Mouse (Mus musculus): Measurements from ENCODE around the gene Usf2.
"Not testable (repeated sequence)": the region's sequence is repeated elsewhere in the genome, so short reads cannot be mapped to it uniquely, and the experiment has no call there.

Usf2 gene

DNA sequence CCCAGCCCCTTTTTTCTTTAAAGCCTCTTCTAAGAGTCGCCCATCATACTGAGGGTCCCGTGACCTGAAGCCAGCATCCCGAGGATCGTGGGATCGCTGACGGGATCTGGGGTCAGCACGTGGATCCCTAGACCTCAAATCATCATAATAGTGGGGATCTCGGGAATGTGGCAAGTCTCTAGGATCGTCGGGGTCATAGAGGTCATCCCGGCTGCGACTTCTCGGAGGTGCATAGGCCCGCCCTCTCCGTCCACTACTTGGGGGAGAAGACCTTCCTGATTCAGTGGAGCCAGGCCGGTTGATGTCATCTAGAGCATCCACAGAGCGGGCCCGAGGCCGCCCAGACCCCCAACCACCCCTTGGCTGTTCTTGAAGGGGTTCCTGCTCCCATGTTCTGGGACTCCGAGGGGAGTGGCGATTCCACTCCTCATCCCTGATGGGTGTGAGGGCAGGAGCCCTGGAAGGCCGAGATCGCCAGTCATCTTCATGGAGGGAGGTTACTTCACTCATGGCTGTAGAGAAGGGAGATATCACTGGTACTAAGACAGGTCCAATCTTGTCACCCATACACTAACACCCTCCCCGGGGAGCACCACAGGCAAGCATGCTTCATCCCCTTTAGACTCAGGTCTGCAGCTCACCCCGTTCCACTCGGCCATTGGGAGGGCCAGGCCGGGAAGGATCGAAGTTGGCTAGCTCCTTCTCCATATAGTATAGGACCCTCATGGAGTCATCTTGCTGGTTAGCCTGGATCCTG lies 1.7 kb upstream of the Usf2 start:
- DNase-seq = peak; percentile 49

DNA sequence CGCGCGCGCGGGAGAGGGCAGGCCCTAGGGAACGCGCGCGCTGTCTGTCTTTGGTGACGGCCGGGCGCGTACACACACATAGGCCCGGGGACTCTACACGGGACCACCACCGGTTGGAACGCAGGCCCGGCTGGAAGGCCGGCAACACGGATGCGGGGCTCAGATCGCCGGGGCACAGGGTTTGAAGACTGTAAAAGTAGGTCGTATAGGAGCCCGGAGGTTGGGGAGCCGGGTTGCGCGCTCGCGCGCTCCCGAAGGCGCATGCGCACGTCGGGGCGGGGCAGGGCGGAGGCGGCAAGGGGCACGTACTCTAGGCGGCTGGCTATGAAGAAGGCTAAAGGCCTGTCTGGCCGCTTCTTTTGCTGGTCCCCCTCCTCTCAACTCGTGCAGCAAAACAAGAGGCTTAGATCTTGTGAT lies 772 bp upstream of the Usf2 start:
- peak; percentile 95 for DNase-seq

DNA sequence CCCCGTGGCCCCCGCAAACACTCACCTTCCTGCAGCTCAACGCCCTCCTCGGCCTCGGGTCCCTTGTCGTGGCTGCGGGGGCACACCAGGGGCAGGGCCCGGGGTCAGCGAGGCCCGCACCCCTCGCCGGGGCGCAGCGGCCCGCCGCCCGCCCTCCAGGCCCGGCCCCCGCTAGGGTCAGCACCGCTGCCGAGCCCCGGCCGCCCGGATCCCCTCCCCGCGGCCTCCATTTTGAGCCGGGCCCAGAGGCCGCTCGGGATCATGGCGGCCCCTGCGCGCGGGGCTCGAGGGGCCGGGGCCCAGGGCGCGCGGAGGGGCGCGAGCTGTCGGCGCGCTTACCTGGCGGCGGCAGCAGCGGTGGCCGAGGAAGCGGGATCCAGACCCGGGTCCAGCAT lies 249 bp downstream of the Usf2 start:
- DNase-seq = no peak

DNA sequence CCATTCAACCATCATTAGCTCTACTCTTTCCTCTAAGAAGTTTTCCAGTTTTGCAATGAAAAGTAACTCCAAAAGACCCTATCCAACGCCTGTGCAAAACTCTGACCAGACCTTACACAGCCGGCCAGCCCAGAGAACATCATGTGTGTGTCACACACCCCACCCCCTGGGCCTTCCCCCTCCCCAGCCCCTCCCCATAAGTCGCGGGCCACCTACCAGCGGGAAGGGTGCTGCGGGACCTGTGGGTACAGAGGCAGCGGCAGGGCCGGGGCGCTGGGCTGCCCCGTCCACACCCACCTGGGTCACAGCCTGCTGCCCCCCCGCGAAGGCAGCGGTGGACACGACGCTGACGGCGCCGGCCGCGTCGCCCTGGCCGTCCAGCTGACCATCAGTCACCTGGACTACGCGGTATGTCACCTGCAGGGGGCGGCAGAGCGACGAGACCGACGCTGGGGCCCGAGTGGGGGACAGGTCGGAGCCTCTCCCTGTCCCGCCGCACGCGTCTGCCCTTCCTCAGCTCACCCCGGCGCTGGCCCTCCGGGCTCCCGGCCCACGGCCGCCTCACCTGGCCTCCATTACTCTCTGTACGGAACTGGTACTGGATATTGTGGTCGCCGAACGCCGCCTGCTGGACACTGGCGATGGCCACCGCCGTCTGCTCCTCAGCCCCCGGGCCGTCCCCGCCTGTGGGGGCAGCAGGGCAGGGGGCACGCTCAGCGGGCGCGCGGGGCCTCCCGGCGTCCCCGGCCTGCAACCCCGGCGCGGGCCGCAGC lies 833 bp downstream of the Usf2 start:
- peak; percentile 95 for DNase-seq

DNA sequence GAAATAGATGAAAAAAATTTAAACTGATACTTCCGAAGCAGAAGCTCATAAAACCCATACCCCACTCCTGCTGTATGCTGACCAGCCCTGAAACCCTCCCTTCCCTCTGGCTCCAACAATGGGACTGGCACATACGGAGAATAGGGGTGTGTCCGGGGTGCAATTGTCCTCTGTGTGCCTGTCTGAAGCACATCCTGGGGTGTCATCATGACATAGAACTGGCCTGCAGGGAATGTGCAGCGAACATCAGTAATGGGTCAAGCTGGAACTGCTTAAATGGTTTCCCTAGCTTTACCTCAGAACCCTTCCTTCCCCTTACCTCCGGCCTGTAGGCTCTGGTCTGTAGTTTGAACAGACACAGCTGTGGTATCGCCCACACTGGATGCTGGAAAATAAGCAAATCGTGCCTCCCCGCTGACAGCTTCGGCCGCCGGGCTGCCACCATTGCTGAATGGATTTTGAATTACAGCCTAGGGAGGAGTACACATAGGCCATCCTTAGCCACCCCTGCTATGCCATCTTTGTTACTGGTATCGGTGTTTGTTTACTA lies 1.6 kb downstream of the Usf2 start:
- no peak for DNase-seq

DNA sequence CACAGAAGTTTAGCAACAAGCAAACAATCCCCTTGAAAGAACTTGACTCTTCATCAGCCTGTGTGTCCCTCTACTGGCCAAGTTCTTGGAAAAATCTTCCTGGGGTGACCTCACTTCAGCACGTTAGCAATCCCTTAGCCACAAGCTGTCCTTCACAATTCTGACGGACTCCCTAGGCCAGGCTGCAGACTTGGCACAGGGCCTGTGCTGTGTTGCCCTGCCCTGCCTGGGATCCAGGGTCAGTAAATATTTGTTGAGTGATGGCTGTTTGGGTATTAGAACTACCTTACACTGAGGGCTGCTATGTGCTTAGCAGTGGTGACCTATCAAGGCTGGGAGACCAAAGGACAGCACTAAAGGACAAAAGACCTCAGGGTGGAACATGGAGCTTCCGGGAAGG lies 2.6 kb downstream of the Usf2 start:
- DNase-seq = no peak

DNA sequence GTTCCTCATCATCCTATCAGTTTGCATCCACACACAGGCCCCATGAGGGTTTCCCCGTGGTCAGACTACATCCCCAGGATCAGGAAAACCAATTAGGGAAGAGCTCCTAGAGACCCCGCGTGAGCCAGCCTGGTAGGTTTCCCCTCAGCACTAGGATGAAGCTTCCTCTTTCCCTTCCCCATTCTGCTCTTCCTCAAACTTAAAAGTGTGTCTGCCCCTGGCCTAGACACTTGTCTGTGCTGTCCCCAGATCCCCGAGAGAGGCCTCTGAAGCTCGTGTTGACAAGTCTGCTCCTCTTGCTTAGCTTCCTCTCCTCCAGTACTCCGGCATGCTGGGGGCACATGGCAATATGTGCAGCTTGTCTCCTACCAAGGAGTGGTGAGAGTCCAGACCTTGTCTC lies 3.1 kb downstream of the Usf2 start:
- DNase-seq = no peak

DNA sequence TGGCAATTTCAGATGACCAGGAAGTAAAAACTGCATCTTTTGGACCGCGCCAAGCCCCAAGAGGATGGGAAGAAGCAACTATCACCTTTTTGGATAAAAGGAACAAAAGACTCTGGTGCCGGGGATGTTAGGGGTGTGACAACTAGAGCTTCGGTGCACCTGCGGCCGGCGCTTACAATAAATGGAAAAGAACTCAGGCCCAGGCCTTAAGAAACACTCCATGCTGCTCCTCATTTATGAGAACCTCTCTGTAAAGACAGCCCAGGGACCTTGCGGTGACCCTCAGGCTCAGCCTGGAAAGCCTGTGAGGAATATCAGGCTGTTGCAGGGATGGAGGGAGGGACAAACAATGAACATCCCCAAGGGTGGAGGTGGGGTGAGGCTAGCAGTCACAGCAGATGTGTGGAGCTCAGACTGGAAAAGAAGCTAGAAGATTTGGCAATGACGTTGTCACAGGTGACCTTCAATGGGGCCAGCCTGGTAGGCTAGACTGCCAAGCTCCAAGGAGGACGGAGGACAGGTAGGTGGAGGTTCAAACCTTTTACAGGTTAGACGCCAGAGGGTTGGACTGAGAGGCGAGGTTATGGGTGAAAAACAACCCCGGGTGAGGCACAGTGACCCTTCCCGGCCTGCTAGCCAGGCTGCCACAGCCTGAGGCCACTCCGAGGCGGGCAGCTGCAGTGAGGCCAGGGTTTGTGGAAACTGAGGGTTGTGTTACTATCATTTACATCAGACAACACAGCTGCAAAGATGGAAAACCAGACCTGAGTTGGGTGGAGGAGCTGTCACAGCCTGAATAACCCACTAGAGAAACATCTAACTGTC lies 4.0 kb downstream of the Usf2 start:
- DNase-seq = no peak

DNA sequence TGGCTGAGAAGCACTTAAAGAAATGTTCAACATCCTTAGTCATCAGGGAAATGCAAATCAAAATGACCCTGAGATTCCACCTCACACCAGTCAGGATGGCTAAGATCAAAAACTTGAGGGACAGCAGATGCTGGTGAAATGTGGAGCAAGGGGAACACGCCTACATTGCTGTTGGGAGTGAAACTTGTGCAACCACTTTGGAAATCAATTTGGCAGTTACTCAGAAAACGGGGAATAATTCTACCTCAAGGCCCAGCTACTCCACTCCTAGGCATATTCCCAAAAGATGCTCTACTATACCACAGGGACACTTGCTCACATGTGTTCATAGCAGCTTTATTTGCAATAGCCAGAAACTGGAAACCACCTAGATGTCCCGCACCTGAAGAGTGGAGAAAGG lies 6.7 kb downstream of the Usf2 start:
- DNase-seq = not testable (repeated sequence)

DNA sequence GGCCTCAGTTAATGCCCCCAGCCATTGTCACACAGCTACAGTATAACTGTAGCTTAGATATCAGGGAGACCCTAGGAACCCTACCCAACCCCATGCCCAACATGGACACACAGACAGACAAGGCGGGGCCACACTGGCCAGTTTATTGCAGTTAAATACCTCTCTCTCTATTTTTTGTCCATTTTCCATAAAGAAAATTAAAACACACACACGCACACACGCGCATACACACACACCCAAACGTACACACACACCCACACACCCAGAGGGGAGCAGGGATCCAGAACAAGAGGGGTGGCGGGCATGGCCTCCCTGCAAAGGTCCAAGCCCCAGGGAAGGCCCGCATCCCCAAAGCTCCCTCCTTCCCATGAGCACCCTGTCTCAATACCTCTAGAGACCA lies 10.7 kb downstream of the Usf2 start:
- no peak for DNase-seq

DNA sequence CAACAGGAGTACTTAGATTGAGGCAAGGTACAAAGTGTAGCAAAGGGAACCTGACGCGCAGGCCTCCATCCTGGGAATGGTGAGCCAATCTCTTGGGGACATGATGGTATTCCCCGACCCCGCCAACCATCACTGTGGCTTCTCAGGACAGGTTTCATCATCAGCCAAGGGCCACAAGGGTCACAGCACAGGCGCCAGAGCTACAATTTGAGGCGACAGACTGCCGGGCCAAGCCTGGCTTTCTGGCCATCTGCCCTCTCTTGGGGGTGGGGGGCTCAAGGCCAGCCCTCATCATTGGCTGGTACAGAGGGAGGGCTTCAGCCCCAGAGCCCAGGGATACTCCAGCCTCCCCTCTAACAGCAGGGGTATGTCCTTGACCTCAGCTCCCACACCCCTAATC lies 11.1 kb downstream of the Usf2 start:
- not testable (repeated sequence) for DNase-seq

DNA sequence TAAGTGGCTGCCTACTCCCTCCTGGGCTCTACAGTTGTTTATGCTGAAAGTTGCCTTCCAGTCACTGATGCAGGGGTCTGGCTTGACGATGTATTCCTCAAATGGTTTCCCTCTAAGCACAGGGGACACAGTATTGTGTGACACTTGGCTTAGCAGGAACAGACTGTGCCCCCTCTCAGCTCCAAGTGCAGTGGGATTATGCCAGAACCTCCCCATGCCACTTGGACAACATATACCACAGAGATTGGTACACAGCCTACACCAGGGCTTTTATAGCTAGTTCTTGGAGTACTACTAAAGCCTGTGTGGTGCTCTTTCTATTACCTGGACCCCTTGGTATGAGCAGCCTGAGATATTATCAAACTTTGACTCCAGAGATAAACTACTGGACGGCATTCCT lies 11.9 kb downstream of the Usf2 start:
- DNase-seq = not testable (repeated sequence)

DNA sequence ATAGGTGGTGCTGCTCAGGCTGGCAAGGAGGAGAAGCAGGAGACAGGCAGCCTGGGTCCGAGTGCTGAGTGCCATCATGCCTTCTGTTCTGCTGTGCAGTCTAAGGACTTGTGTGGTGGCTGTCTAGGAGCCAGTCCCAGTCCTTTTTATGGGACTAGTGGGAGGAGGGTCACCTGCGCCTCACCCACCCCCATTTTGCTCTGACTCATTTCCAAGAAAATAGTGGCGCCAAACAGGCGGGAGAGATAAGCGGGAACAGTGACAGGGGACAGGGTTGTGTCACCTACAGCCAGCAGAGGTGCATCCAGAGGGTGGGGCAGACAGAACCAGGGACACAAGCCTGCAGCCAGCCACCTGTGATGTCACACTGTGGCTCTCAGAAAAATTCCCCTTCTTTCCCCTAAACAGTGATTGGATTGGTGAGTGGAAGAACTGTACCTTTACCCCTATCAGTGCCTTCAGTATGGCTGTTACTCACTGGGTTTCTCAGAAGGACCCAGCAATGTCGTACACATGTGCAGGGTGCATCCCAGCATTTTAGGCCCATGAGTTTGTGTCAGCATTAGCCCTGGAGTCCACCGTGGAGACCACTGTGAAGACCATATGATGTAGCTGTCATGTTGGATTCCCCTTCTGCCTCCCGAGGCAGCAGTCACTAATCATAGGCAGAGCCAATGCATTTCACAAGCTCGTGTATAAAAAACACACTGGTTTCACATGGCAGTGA lies 12.5 kb downstream of the Usf2 start, which contains the start of gene Hamp:
Gene Hamp (minus strand): TSS at position 124 of the 727 bp plus-strand sequence.
- DNase-seq = no peak

DNA sequence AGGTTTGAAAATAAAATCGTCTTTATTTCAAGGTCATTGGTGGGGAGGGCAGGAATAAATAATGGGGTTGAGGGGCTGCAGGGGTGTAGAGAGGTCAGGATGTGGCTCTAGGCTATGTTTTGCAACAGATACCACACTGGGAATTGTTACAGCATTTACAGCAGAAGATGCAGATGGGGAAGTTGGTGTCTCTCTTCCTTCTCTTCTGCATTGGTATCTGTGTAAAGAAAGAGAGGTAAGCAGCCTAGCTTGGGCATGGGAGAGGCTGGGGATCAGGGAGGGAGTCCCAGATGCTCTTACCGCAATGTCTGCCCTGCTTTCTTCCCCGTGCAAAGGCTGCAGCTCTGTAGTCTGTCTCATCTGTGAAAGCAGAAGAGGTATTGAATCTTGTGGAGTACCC lies 14.2 kb downstream of the Usf2 start:
- not testable (repeated sequence) for DNase-seq

DNA sequence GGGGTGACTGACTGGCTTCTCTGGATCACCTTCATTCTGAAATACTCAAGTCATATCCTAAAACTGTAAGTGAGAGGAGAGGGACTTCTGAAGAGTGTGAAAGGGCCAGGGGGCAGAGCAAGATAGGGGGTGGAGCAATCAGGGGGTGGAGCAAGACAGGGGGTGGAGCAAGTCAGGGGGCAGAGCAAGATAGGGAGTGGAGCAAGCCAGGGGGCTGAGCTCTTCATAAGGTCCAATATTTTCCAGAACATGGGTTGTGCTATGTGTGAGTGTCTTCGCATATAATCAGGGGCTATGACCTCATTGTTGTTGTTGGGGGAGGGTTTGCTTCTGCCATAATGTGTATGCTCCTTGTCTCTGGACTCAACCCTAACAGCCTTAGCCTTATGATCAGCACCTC lies 16.5 kb downstream of the Usf2 start:
- DNase-seq = not testable (repeated sequence)

DNA sequence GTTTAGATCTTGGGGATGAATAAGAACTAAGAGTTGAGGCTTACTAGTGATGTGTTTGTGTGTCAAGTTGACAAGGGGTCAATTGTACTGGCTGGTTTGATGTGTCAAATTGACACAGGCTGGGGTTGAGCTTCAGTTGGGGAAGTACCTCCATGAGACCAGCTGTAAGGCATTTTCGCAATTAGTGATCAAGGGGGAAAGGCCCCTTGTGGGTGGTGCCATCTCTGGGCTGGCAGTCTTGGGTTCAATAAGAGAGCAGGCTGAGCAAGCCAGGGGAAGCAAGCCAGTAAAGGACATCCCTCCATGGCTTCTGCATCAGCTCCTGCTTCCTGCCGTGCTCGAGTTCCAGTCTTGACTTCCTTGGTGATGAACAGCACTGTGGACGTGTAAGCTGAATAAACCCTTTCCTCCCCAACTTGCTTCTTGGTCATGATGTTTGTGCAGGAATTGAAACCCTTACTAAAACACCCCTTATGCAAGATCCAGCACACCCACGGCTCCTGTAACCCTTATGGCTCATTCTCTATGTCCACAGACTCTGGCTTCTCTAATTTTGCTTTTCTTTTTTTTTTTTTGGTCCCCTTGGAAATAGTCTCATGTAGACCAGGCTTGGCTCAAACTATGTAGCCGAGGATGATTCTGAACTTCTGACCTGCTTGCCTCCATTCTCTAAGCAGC lies 21.0 kb downstream of the Usf2 start:
- DNase-seq = not testable (repeated sequence)

DNA sequence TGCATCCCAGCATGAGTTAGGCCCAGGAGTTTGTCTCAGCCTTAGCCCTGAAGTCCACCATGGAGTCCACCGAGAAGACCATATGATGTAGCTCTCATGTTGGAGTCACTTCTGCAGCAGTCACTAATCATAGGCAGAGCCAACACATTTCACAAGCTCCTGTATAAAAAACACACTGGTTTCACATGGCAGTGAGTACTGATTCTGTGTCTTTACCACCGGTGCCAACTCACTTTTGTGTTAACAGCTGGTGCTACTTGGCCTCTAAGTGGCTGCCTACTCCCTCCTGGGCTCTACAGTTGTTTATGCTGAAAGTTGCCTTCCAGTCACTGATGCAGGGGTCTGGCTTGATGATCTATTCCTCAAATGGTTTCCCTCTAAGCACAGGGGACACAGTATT lies 32.0 kb downstream of the Usf2 start, which contains the start of gene Hamp2:
Gene Hamp2 (minus strand): TSS at position 101 of the 400 bp plus-strand sequence.
- DNase-seq = not testable (repeated sequence)

DNA sequence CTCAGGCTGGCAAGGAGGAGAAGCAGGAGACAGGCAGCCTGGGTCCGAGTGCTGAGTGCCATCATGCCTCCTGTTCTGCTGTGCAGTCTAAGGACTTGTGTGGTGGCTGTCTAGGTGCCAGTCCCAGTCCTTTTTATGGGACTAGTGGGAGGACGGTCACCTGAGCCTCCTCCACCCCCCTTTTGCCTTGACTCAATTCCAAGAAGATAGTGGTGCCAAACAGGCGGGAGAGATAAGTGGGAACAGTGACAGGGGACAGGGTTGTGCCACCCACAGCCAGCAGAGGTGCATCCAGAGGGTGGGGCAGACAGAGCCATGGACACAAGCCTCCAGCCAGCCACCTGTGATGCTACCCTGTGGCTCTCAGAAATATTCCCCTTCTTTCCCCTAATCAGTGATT lies 32.5 kb downstream of the Usf2 start:
- no peak for DNase-seq

DNA sequence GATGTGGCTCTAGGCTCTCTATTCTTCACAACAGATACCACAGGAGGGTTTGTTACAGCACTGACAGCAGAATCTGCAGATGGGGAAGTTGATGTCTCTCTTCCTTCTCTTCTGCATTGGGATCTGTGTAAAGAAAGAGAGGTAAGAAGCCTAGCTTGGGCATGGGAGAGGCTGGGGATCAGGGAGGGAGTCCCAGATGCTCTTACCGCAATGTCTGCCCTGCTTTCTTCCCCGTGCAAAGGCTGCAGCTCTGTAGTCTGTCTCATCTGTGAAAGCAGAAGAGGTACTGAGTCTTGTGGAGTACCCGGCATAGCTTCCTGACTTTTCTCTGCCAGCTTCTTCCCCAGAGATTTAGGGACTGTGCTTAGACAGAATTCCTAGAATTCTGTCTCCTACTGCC lies 34.1 kb downstream of the Usf2 start:
- not testable (repeated sequence) for DNase-seq

DNA sequence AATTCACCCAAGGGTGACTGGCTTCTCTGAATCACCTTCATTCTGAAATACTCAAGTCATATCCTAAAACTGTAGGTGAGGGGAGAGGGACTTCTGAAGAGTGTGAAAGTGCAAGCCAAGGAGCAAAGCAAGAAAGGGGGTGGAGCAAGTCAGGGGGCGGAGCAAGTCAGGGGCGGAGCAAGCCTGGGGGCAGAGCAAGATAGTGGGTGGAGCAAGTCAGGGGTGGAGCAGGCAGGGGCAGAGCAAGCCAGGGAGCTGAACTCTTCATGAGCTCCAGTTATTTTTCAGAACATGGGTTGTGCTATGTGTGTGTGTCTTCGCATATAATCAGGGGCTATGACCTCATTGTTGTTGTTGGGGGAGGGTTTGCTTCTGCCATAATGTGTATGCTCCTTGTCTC lies 36.4 kb downstream of the Usf2 start:
- no peak for DNase-seq

DNA sequence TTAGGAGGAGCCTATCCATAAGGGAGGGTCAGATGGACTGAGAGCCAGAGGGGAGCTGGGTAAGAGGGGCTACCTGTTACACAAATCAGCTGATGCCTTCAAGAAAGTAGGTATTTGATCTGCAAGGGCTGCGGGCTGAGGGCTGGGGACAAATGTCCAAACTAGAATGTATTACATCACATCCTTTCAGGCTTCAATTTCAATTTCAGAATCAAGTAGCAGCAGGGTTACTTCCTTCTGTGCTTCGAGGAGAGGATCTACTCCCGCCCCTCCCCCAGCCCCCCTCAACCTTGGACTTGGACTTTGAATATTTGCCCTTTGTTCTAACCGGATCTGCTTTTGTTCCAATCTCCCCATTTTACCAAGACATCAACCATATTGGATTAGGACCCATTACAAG lies 39.4 kb downstream of the Usf2 start:
- no peak for DNase-seq

DNA sequence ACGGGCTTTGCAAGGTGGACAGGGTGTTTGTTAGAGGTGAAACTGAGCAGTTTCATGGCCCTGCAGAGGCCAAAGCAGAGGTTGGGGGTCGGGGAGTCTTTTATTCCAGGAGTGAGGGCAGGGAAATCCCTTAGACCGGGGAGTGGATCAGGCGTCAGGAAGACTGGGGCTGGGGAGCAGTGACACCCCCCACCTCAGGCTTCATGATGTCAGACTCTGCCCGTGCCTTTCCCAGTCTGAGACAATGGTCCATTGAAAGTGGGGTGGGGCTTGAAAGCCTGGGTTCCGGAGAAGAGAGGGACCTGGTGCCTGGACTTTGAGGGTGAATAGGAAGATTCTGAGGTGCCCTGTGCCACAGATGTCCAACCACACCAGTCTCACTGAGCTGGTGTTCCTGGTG lies 39.9 kb downstream of the Usf2 start:
- no peak for DNase-seq

All from kidney, postnatal 10 days (tissue).